Mouse (Mus musculus) forebrain, embryonic 16.5 days (tissue): ENCODE measurements around the gene 9930104L06Rik. TPM values are rescaled to one million over a fixed set of nuclear protein-coding genes. Genes with fewer than 3 reads are reported as not detected.

Source experiments
- ATAC-seq: fragments of 200-750 bp; cut with Nextera tagmentation; 2 replicates; pipeline ENCODE4 v1.8.0; 2017; ENCODE audit warnings: mild to moderate bottlenecking, moderate library complexity
- H3K27ac ChIP-seq: fragments of 300-500 bp; sonication (generic); 2 replicates; pipeline ENCODE4 v1.5.1; 2014; ENCODE audit warnings: low read length, control low read depth
- H3K27me3 ChIP-seq: fragments of 300-500 bp; sonication (generic); replicated peaks from 2 replicates; pipeline ENCODE4 v1.6.1; 2014; ENCODE audit warnings: low read length; ENCODE audit not compliant: control insufficient read depth, insufficient read depth
- H3K36me3 ChIP-seq: fragments of 300-500 bp; sonication (generic); 2 replicates; pipeline ENCODE4 v1.6.1; 2014; ENCODE audit not compliant: control insufficient read depth, insufficient read depth
- H3K4me1 ChIP-seq: fragments of 300-500 bp; sonication (generic); replicated peaks from 2 replicates; pipeline ENCODE4 v1.6.1; 2014; ENCODE audit warnings: low read length; ENCODE audit not compliant: control insufficient read depth, insufficient read depth
- H3K4me2 ChIP-seq: fragments of 300-500 bp; sonication (generic); 2 replicates; pipeline ENCODE4 v1.6.1; 2014; ENCODE audit warnings: mild to moderate bottlenecking, low read length, control low read depth
- H3K4me3 ChIP-seq: fragments of 300-500 bp; sonication (generic); replicated peaks from 2 replicates; pipeline ENCODE4 v1.5.1; 2014; ENCODE audit warnings: mild to moderate bottlenecking, low read length, control low read depth
- H3K9ac ChIP-seq: fragments of 300-500 bp; sonication (generic); replicated peaks from 2 replicates; pipeline ENCODE4 v1.6.1; 2014; ENCODE audit warnings: low read depth, low read length, control low read depth
- H3K9me3 ChIP-seq: fragments of 300-500 bp; sonication (generic); 2 replicates; pipeline ENCODE4 v1.6.1; 2016; ENCODE audit warnings: low read length; ENCODE audit not compliant: control insufficient read depth
- WGBS: fragments of 180-500 bp; shearing (Covaris S2); extraction: QIAGEN DNeasy Blood & Tissue Kit; methylation state at CpG from one replicate; pipeline ENCODE4 v1.1.7; 2014; 5-methylcytosine and 5-hydroxymethylcytosine counted together
- polyA plus RNA-seq: library from polyadenylated mRNA; unstranded; fragments of >200 nt; fragmentation: Nextera tagmentation; extraction: Ambion mirVana; gene quantifications from 2 replicates; pipeline ENCODE4 v1.2.1, GENCODE M21; 2015

9930104L06Rik gene
- polyA plus RNA-seq, 1 experiment from 2014 or later = 17.1 TPM

DNA sequence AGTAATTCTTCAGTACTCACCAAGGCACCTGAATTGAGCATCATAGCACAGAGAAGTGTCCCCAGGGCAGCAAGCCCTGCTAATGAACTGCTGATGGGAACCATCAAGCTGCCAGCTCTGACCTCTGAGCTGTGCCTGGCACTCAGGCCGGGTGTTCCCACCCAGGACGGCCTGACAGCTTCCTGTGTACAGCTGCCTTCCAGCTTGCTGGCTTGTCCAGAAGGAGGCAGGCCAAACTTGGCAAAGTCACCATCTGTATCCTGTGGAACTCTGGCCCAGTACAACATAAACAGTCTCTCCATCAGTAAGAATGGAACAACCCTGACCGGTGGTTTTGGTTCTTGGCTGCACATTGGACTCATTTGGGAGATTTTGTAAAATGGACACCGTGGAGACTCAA lies 16.7 kb downstream of the 9930104L06Rik start:
- no peak for ATAC-seq

DNA sequence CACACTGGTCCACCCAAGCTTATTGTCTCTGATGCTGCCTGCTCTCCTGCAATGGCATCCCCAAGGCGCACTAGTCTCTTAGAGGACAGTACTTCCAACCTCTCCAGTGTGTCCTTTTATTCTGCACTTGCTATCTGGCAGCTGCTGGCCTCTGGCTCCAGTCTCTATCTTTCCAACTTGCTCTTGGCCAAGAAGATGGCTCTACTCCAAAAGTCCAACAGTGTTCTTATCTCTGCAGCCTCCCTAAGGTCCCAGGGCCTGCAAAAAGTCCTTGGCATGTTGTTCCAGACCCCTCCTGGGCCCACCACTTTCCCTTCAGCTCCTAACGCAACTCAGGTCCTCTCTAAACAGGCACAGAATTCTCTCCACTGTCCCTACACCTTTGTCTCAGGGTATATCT lies 20.4 kb downstream of the 9930104L06Rik start:
- no peak for ATAC-seq
- 82% methylated on average over 2 of the region's 2 CpGs for WGBS

More for the DNA sequence above, 16.7 kb downstream of the 9930104L06Rik start:
- no peaks in the 10 kb centered on the region for H3K27me3 ChIP-seq
- H3K4me3 ChIP-seq = no peak overlapping the region
- no peaks in the 10 kb centered on the region for H3K36me3 ChIP-seq
- no peak overlapping the region for H3K9ac ChIP-seq
- H3K27ac ChIP-seq = no peak overlapping the region
- no peak overlapping the region for H3K4me2 ChIP-seq
- H3K4me1 ChIP-seq = no peaks in the 10 kb centered on the region
- WGBS = 65% methylated on average over 4 of the region's 4 CpGs
- no peaks in the 10 kb centered on the region for H3K9me3 ChIP-seq

DNA sequence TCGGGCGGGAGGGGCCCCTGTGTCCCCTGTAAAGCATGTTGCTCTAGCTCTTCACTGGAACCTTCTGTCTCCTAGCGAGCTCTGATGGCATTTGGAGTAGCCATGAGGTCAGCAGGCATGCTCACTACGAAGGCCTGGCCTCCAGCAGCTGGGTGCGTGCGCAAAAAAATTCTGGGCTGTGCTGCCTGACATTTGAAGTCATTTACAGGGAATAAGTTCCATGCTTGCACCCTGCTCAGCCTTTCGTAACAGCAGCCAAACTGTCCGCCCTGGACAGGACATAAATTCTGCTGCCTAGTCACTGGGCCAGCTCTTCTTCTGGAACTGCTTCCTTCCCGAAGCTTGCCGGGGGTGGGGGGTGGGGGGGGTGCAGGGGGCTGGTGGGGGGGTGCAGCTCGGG lies 22.2 kb downstream of the 9930104L06Rik start:
- Histone ChIP-seq H3K9ac (no peak overlapping the region), H3K36me3 (no peaks in the 10 kb centered on the region), H3K27me3 (no peaks in the 10 kb centered on the region), H3K4me2 (no peak overlapping the region), H3K27ac (no peak overlapping the region), H3K4me3 (no peak overlapping the region), H3K9me3 (no peaks in the 10 kb centered on the region), H3K4me1 (no peaks in the 10 kb centered on the region)
- WGBS = 76% methylated on average over 11 of the region's 11 CpGs
- no peak for ATAC-seq

More for the DNA sequence above, 20.4 kb downstream of the 9930104L06Rik start:
- no peaks in the 10 kb centered on the region for H3K4me1 ChIP-seq
- H3K4me3 ChIP-seq = no peak overlapping the region
- H3K36me3 ChIP-seq = no peaks in the 10 kb centered on the region
- H3K27me3 ChIP-seq = no peaks in the 10 kb centered on the region
- no peak overlapping the region for H3K27ac ChIP-seq
- H3K9ac ChIP-seq = no peak overlapping the region
- H3K9me3 ChIP-seq = no peaks in the 10 kb centered on the region
- H3K4me2 ChIP-seq = no peak overlapping the region

DNA sequence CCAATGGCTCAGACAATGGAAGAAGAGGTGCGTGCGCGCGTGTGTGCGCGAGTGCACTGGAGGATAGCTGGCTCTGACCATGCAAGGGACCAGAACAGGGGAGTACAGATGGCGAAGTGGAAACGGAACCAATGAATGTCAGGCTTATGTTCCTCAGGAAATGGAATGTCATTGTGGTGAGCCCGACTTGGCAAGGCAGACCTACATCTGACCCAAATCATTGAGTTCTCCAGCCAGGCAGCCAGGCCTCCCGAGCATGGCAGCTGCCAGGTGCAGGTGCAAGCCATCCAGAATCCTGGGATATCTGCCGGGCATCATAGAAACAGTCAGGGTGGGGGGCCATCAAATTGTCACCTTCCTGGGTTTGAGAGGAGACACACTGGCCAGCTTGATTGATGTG lies 24.1 kb downstream of the 9930104L06Rik start:
- ATAC-seq = no peak
- H3K9ac ChIP-seq = no peak overlapping the region
- H3K36me3 ChIP-seq = no peaks in the 10 kb centered on the region
- H3K27ac ChIP-seq = no peak overlapping the region
- WGBS = 87% methylated on average over 11 of the region's 11 CpGs
- no peaks in the 10 kb centered on the region for H3K9me3 ChIP-seq
- no peaks in the 10 kb centered on the region for H3K27me3 ChIP-seq
- H3K4me1 ChIP-seq = no peaks in the 10 kb centered on the region
- no peak overlapping the region for H3K4me3 ChIP-seq
- H3K4me2 ChIP-seq = no peak overlapping the region

DNA sequence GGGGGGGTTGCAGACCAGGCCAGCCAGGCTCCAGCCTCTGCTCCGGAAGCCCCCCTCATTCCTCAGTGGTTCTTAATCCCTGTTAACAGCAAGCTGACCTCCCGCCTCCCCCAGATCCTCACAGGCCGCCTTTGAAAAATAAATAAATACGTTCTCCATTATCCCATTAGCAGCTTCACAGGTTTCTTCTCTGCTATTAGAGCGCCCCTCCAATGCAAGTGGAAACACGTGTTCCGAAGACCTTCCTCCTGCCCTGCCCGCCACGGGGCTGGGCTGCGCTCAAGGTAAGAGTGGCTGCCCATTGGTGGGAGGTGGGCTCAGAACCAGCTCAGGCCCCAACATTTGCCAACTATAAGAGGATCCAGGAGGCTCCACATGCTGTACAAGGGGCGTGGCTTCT lies 25.7 kb downstream of the 9930104L06Rik start:
- H3K4me2 ChIP-seq = no peak overlapping the region
- no peak overlapping the region for H3K9ac ChIP-seq
- H3K4me1 ChIP-seq = no peaks in the 10 kb centered on the region
- no peaks in the 10 kb centered on the region for H3K36me3 ChIP-seq
- no peaks in the 10 kb centered on the region for H3K9me3 ChIP-seq
- H3K4me3 ChIP-seq = no peak overlapping the region
- no peak overlapping the region for H3K27ac ChIP-seq
- no peaks in the 10 kb centered on the region for H3K27me3 ChIP-seq
- WGBS = 59% methylated on average over 11 of the region's 11 CpGs
- ATAC-seq = no peak

DNA sequence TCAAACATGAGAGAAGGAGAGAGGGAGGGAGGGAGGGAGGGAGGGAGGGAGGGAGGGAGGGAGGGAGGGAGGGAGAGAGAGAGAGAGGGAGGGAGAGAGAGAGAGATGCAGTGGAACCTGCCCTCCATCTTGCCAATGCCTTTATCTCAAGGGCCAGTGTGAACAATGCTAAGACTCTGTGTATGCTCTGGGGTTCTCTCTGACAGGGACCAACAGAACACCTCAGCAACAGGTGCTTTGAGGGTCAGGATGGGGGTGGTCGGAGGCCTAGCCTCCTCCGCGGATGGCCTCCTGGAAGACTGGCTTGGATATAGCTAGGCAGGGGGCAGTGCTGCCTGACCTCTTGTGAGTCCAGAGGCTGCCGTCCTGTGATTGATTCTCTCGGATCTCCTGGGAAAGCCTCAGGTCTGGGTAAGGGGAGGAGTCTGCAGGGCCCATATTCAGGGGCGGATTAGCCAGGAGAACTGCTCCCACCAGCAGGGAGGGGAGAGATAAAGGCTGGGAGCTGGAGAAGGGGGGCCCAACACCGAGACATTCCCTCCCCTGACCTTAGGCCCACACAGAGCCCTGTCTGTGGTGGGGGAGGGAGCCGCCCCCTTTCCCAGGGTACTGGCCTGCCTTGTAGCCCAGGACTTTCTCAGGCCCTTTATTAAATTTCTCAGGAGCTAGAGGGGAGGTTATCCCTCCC lies 28.2 kb downstream of the 9930104L06Rik start:
- H3K9ac ChIP-seq = no peak overlapping the region
- ATAC-seq = no peak
- 7% methylated on average over 8 of the region's 8 CpGs for WGBS

DNA sequence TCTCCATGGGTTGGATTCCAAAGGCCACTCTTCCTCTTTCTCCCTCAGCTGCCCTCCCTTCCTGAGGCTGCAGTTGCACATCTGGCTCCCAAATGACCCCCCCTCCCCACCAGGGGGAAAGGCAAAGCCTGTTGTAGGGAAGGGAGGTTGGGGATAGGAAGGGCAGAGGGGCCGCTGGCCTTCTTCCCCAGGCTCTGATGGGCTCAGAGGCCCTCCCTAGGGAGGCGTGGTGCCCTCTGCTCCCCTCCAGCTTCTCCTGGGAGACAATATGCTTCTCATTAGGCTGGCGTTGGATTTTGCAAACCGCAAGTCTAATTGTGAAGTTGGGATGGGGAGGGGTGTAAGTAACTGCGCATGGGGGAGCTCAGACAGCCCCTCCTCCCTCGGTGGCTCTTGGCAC lies 31.9 kb downstream of the 9930104L06Rik start:
- Histone ChIP-seq H3K27ac (no peak overlapping the region), H3K9ac (no peak overlapping the region), H3K4me3 (no peak overlapping the region), H3K36me3 (no peaks in the 10 kb centered on the region), H3K4me2 (no peak overlapping the region), H3K4me1 (no peaks in the 10 kb centered on the region), H3K9me3 (no peaks in the 10 kb centered on the region), H3K27me3 (no peaks in the 10 kb centered on the region)
- ATAC-seq = no peak
- WGBS = 27% methylated on average over 6 of the region's 6 CpGs

More for the DNA sequence above, 28.2 kb downstream of the 9930104L06Rik start:
- H3K4me2 ChIP-seq = no peak overlapping the region
- no peak overlapping the region for H3K27ac ChIP-seq
- no peak overlapping the region for H3K4me3 ChIP-seq
- H3K4me1 ChIP-seq = no peaks in the 10 kb centered on the region
- no peaks in the 10 kb centered on the region for H3K9me3 ChIP-seq
- H3K27me3 ChIP-seq = no peaks in the 10 kb centered on the region
- H3K36me3 ChIP-seq = no peaks in the 10 kb centered on the region

DNA sequence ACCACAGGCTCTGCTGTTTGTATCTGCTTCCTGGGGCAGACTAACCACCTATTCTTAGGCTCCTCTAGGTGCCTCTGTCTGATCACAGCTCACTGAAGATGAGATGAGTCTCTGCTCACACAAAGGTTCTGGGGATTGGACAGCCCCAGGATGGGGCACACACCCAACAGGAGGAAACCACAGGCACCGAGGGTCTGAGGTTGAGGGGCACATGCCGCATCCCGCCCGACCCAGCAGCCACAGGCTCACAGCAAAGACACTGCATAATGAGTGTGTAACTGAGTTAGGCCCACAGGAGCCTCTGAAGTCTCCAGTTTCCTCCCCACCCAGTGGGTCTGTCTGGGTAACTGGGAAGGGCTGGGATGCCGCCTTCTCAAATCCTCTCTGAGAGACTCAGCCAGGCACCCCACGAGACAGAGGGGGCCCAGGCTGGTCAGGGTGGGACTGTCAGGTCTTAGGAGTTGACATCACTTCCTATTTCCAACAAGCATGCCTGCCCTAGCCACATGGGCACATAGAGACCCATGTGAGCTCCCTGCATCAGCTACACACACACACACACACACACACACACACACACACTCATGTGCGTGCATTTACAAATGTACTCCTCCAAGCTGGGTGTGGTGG lies 32.5 kb downstream of the 9930104L06Rik start:
- no peaks in the 10 kb centered on the region for H3K27me3 ChIP-seq
- no peak overlapping the region for H3K27ac ChIP-seq
- no peaks in the 10 kb centered on the region for H3K4me1 ChIP-seq
- no peak for ATAC-seq
- H3K4me2 ChIP-seq = no peak overlapping the region
- no peaks in the 10 kb centered on the region for H3K9me3 ChIP-seq
- 69% methylated on average over 7 of the region's 7 CpGs for whole genome bisulfite sequencing
- no peak overlapping the region for H3K4me3 ChIP-seq
- H3K9ac ChIP-seq = no peak overlapping the region
- H3K36me3 ChIP-seq = no peaks in the 10 kb centered on the region

DNA sequence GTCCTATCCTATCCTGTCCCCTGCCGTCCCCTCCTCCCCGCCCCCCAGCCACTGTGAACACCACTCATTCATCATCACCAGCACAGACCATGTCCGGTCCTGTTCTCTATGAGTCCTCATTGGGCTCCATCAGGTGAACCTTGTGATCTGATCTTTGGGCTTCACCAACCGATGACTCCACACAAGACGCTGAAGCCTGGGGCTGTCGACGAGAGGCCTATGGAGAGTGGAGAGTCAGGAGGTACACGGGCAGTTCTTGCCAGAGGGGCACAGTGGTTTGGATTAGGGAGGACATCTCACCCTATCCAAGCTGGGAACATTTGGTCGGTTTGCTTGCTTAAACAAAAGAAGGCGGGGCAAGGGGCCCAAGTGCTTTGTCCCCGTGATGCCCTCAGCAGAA lies 33.3 kb downstream of the 9930104L06Rik start:
- H3K27me3 ChIP-seq = no peaks in the 10 kb centered on the region
- no peak for ATAC-seq
- no peaks in the 10 kb centered on the region for H3K9me3 ChIP-seq
- no peak overlapping the region for H3K27ac ChIP-seq
- no peak overlapping the region for H3K4me3 ChIP-seq
- no peak overlapping the region for H3K9ac ChIP-seq
- H3K4me1 ChIP-seq = no peaks in the 10 kb centered on the region
- WGBS = 80% methylated on average over 11 of the region's 11 CpGs
- no peaks in the 10 kb centered on the region for H3K36me3 ChIP-seq
- H3K4me2 ChIP-seq = no peak overlapping the region
